Mouse (Mus musculus): Measurements from ENCODE around the gene Ankdd1b.

Gene Ankdd1b

GRCm38 (mm10) chr13:96454288-96454687, 16.7 kb downstream of the Ankdd1b start:
- no peak for DNase-seq (ENCODE audit: low read depth)

GRCm38 (mm10) chr13:96452621-96453020, 18.4 kb downstream of the Ankdd1b start:
- no peak for DNase-seq (ENCODE audit: low read depth)

GRCm38 (mm10) chr13:96451386-96452140, 19.4 kb downstream of the Ankdd1b start:
- DNase-seq (ENCODE audit: low read depth), result no peak

GRCm38 (mm10) chr13:96450869-96451268, 20.1 kb downstream of the Ankdd1b start:
- no peak for DNase-seq (ENCODE audit: low read depth)

- DNase-seq (ENCODE audit: low read depth), result no peak
Observed at GRCm38 (mm10) chr13:96450205-96450856, 20.7 kb downstream of the Ankdd1b start.

- no peak for DNase-seq (ENCODE audit: low read depth)
Observed at GRCm38 (mm10) chr13:96440436-96440835, 30.6 kb downstream of the Ankdd1b start.

- no peak for DNase-seq (ENCODE audit: low read depth)
Observed at GRCm38 (mm10) chr13:96436921-96437320, 34.1 kb downstream of the Ankdd1b start.

- no peak for DNase-seq (ENCODE audit: low read depth)
Observed at GRCm38 (mm10) chr13:96435793-96436192, 35.2 kb downstream of the Ankdd1b start.

- no peak for DNase-seq (ENCODE audit: low read depth)
Observed at GRCm38 (mm10) chr13:96434899-96435331, 36.1 kb downstream of the Ankdd1b start.

- DNase-seq (ENCODE audit: low read depth), result no peak
Observed at GRCm38 (mm10) chr13:96433648-96434190, 37.3 kb downstream of the Ankdd1b start.

GRCm38 (mm10) chr13:96433041-96433440, 38.0 kb downstream of the Ankdd1b start:
- no peak for DNase-seq (ENCODE audit: low read depth)

- no peak for DNase-seq (ENCODE audit: low read depth)
Observed at GRCm38 (mm10) chr13:96432376-96432811, 38.6 kb downstream of the Ankdd1b start.

GRCm38 (mm10) chr13:96431595-96432156, 39.3 kb downstream of the Ankdd1b start:
- DNase-seq (ENCODE audit: low read depth), result peak; percentile 72

GRCm38 (mm10) chr13:96428531-96428930, 42.5 kb downstream of the Ankdd1b start:
- DNase-seq (ENCODE audit: low read depth), result no peak

GRCm38 (mm10) chr13:96426044-96426443, 45.0 kb downstream of the Ankdd1b start:
- DNase-seq (ENCODE audit: low read depth), result no peak

- no peak for DNase-seq (ENCODE audit: low read depth)
Observed at GRCm38 (mm10) chr13:96424496-96425274, 46.3 kb downstream of the Ankdd1b start.

- no peak for DNase-seq (ENCODE audit: low read depth)
Observed at GRCm38 (mm10) chr13:96421230-96421629, 49.8 kb downstream of the Ankdd1b start.

GRCm38 (mm10) chr13:96418487-96418886, 52.5 kb downstream of the Ankdd1b start:
- no peak for DNase-seq (ENCODE audit: low read depth)

- no peak for DNase-seq (ENCODE audit: low read depth)
Observed at GRCm38 (mm10) chr13:96417261-96417813, 53.7 kb downstream of the Ankdd1b start.

GRCm38 (mm10) chr13:96416380-96416779, 54.6 kb downstream of the Ankdd1b start:
- DNase-seq (ENCODE audit: low read depth), result no peak

GRCm38 (mm10) chr13:96414384-96414783, 56.6 kb downstream of the Ankdd1b start:
- DNase-seq (ENCODE audit: low read depth), result no peak

GRCm38 (mm10) chr13:96408786-96409185, 62.2 kb downstream of the Ankdd1b start:
- DNase-seq (ENCODE audit: low read depth), result no peak
